Mouse (Mus musculus) heart, postnatal 36 days (tissue): ENCODE results near the gene Ddx42. TPM values are rescaled to one million over a fixed set of nuclear protein-coding genes. Genes with fewer than 3 reads are reported as not detected.

Source experiments
- DNase-seq, 2 experiments: peaks; one replicate each; pipeline ENCODE4 v3.0.0; 2021 to 2022
- intact Hi-C: fragments of 180-260 bp; cut with DNase I; formaldehyde crosslinking; loops from one replicate; pipeline ENCODE4 v1.15.1; 2025
- total RNA-seq, 2 experiments: library from RNA; stranded (reverse); gene quantifications; 2 replicates each; pipeline ENCODE4 v1.2.3; 2021

Gene Ddx42
- total RNA-seq, 2 experiments from 2014 or later = 26.5 to 28.7 TPM

- DNase-seq = no peak
- intact Hi-C loops = no loop called here
Observed at GRCm38 (mm10) chr11:106266431-106266830, 49.7 kb downstream of the Ddx42 start.

- intact Hi-C loops = no loop called here
- peak; percentile 32 to 42 for DNase-seq
Observed at GRCm38 (mm10) chr11:106267311-106267852, 50.7 kb downstream of the Ddx42 start.

- intact Hi-C loops = no loop called here
- no peak for DNase-seq
Observed at GRCm38 (mm10) chr11:106267871-106268270, 51.1 kb downstream of the Ddx42 start.

GRCm38 (mm10) chr11:106268326-106269059, 51.8 kb downstream of the Ddx42 start:
- peak; percentile 83 to 86 for DNase-seq
- intact Hi-C loops = no loop called here

GRCm38 (mm10) chr11:106269060-106269431, 52.3 kb downstream of the Ddx42 start:
- DNase-seq = peak in 1 of 2 experiments; percentile 50
- intact Hi-C loops = no loop called here

- intact Hi-C loops = loop anchor here (10.0 kb wide), 1 partner anchor 344 kb away; the partner anchor contains the start of gene Tex2
- no peak for DNase-seq
Observed at GRCm38 (mm10) chr11:106271131-106271793, 54.5 kb downstream of the Ddx42 start.

GRCm38 (mm10) chr11:106271794-106272643, 55.3 kb downstream of the Ddx42 start:
- intact Hi-C loops = loop anchor here (1.0 to 10.0 kb wide), 3 partner anchors 16 to 343 kb away; partner anchors contain the start of genes Ccdc47, Ddx42, Ftsj3 and Psmc5
- DNase-seq = peak; percentile 44 to 56

GRCm38 (mm10) chr11:106272644-106273310, 56.1 kb downstream of the Ddx42 start, which contains the start of gene Smarcd2:
TSS of gene Smarcd2 (minus strand) at chr11:106272972.
- intact Hi-C loops = loop anchor here (1.0 to 10.0 kb wide), 3 partner anchors 16 to 342 kb away; partner anchors contain the start of genes Ccdc47, Ddx42, Ftsj3 and Psmc5
- DNase-seq = peak; percentile 99

- intact Hi-C loops = loop anchor here (2.0 to 10.0 kb wide), 2 partner anchors 56 to 342 kb away; partner anchors contain the start of genes Ccdc47, Ddx42 and Tex2
- DNase-seq = no peak
Observed at GRCm38 (mm10) chr11:106273311-106273684, 56.6 kb downstream of the Ddx42 start.

GRCm38 (mm10) chr11:106273811-106274210, 57.1 kb downstream of the Ddx42 start:
- intact Hi-C loops = loop anchor here (2.0 to 10.0 kb wide), 2 partner anchors 57 to 341 kb away; partner anchors contain the start of genes Ccdc47, Ddx42 and Tex2
- DNase-seq = no peak

- intact Hi-C loops = loop anchor here (10.0 kb wide), 1 partner anchor 340 kb away; the partner anchor contains the start of gene Tex2
- no peak for DNase-seq
Observed at GRCm38 (mm10) chr11:106274374-106274773, 57.6 kb downstream of the Ddx42 start.

GRCm38 (mm10) chr11:106274971-106275411, 58.3 kb downstream of the Ddx42 start:
- intact Hi-C loops = loop anchor here (10.0 kb wide), 1 partner anchor 340 kb away; the partner anchor contains the start of gene Tex2
- DNase-seq = no peak

- peak; percentile 92 to 98 for DNase-seq
- intact Hi-C loops = loop anchor here (10.0 kb wide), 1 partner anchor 338 kb away; the partner anchor contains the start of gene Tex2
Observed at GRCm38 (mm10) chr11:106276454-106276853, 59.7 kb downstream of the Ddx42 start, which contains the start of gene Tcam1. TSS of gene Tcam1 (plus strand) at chr11:106276672.

- intact Hi-C loops = no loop called here
- DNase-seq = no peak
Observed at GRCm38 (mm10) chr11:106282452-106282851, 65.7 kb downstream of the Ddx42 start.

GRCm38 (mm10) chr11:106283371-106283770, 66.6 kb downstream of the Ddx42 start:
- intact Hi-C loops = no loop called here
- DNase-seq = no peak

- no peak for DNase-seq
- intact Hi-C loops = no loop called here
Observed at GRCm38 (mm10) chr11:106284126-106284525, 67.4 kb downstream of the Ddx42 start.

GRCm38 (mm10) chr11:106286206-106286605, 69.5 kb downstream of the Ddx42 start:
- intact Hi-C loops = no loop called here
- no peak for DNase-seq

GRCm38 (mm10) chr11:106286987-106287386, 70.3 kb downstream of the Ddx42 start:
- DNase-seq = no peak
- intact Hi-C loops = no loop called here

GRCm38 (mm10) chr11:106289369-106289768, 72.6 kb downstream of the Ddx42 start:
- intact Hi-C loops = no loop called here
- DNase-seq = peak; percentile 48
